Mouse (Mus musculus): ENCODE data around the gene Abhd12b.

Gene Abhd12b

DNA sequence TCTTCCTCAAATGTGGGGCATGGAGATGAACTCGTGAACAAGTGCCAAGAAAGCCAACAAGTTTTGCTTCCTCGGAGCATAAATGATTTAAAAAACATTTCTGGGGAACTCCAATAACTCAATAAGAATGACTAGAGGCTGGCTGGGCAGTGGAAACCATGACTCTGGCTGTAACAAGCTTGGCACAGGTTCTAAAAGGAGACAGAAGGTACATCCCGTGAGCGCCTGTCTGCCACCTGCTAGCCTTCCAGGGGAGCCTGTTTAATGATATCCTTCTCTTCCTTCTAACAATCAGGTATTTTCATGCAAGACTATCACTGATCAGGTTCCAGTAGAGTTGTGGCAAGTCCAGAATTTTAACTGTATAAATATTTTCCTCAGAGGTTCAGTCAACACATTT lies 58.6 kb downstream of the Abhd12b start:
- DNase-seq: no peak

DNA sequence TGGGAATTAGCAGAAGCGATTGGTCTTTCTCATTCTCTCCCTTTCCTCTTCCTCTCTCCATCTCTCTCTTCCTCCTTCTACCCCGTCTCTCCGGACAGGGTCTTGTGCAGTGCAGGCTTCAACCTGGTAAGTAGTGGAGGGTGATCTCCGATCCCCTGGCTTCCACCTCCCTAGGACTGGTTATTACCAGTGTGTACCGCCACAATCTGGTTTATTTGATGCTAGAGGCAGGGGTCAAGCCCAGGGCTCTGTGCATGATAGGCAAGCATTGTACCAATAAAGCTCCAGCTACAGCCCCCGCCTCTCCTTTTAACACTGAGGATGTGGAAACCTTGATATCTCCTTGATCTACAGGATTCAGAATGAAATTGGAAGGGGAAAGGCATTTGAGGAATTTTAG lies 59.7 kb downstream of the Abhd12b start:
- DNase-seq: no peak

DNA sequence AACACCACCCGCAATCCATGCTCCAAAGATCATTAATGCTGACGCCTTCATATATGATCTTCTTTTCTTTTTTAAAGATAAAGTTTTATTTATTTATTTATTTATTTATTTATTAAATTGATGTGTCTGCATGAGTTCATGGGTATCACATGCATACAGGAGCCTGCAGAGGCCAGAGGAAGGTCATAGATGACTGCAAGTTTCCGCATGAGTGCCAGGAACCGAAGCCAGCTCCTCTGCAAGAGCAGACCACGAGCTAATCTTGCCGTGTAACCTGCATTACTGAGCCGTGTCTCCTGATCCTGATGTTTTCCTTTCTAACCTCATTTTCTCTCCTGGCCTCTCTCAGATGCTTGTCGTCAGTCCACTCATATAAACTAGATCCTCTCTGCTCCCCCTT lies 60.3 kb downstream of the Abhd12b start:
- no peak for DNase-seq

DNA sequence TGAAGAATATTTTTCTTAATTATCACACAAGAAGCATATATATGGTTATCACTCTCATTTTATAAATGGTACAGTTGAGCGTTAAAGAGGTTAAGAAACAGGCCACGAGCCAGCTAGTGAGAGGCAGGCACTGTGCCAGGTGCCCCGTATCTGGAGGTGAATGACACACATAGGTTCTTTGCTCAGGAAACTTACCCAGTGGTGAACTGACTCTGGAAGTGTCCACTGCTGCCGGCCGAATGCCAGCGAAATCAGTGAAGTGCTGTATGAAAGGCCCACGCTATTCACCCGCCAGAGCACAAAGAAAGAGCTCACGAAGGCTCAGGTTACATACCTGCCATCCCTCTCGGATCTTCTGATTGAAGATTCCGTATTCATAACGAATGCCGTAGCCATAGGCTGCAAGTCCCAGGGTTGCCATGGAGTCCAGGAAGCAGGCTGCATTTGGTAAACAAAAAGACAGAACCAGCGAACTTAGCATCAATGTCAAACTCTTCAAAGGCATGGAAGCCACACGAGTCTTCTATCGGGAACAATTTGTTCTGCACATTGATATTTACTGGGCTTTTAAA lies 62.4 kb downstream of the Abhd12b start:
- DNase-seq: no peak

DNA sequence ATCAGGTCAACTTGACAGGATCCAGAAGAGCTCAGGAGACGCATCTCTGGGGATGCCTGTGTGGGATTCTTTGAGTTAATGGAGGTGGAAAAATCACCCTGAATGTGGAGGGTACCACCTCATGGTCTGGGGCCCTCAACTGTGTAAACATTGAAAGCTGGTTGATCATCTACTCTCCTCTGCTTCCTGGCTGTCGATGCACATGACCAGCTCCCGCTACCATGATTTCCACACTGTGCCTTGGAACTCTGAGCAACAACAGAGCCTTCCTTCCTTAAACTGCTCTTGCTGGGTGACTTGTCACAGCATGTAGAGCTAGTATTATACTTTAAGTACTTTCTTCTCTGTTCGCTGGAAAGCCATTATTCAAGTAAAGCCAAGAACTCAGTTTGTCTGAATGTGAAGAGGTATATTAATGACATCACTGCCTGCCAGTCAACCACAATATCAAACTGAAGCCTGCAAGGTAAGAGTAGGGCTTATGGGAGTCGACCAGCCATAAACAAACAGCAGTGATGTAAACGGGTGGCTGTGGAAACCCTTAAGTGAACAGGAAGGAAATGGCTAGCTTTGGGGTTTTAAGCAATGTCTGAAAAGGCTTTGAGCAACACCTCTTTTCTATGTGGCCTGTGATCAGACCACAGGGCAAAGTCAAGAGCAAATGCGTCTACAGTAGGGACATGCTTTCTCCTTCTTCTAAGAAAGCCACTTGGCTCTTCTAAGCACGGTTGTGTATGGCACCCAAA lies 65.0 kb downstream of the Abhd12b start:
- DNase-seq: no peak

DNA sequence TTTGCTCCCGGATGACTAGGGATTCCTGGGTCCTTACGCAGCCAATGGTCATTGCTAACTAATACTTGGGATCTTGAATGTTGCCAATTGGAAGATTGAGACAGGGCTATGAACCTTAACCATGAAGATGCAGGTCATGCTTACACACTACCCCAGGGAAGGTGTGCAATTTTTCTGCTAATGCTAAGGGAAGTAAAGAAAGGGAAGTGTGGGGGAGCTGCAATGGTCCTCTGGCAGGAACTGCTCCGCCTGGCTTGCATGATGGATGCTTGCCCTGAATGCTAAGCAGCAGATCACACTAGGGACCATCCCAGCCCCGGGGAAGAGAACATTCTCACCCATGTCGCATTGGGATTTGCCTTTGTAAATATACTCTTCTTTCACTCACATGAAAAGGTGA lies 67.5 kb downstream of the Abhd12b start:
- no peak for DNase-seq

DNA sequence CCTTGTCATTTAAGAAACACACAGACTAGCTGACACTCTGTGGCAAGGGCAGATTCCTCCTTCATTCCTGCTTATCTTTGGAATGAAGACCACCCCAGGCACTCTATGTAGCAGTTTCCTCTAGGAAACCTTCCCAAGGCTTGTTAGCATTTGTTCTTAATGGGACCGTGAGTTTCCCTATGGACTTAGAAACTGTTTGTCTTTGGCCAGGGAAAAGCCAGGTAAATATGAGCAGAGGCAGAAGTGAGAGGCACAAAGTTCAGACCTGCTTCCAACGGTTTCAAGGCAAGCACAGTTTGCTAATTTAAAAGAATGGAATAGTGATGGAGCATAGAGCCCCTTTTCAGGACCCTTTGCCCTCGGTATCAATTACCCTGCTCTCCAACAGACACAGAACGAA lies 69.4 kb downstream of the Abhd12b start:
- DNase-seq: no peak

DNA sequence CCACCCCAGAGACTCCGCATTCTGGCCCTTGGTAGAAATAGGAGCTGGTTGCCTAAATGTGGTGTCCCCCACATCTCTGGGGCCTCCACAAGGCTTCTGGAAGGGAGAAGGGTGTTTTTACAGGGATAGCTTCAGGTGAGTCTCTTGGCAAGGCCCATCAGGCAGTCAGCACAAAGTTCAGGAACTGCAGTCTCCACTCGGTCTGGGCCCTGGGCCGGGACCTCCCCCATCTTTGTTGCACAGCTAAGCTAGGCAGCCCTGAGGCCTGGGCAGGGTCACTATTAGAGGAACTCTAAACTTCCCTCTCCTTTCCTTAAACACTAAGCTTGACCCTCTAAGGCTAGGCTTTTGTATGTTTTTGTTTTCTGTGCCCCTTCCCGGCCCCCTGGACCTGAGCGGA lies 72.7 kb downstream of the Abhd12b start:
- no peak for DNase-seq

DNA sequence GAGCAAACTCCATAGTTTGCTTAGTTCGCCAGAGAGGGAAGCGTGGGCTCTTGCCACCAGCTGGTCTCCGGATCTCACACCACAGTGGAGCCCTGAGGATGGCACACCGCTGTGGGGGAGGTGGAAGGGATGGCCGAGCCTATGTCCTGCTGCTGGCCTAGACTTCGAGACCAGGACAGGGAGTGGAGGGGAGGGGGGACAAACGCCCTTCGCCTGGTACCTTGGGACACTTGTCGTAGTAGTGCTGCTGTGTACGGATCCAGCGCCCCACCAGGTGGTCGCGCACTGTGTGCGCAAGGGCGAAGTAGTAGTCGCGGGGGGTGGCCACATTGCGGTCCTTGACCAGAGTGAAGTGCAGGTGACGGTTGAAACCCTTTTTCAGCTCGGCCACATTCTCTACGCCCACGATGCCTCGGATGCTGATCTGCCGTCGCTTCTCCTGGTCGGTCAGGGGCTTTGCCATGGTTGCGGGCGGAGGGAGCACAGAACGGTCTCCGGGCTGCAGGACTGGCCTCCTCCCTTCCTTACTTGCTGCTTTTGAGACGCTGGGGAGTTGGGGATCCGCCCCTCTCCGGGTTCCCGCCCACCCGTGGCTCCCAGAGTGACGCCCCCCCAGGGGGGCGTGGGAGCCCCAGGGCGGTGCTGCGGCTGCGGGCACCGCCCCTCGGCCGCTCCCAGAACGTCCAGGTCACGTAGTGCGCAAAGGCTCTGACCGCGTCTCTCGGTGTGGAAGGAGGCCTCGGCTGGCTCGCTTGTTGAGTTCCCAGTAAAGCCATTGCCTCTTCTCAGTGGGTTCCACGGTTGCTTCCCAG lies 73.4 kb downstream of the Abhd12b start:
- peak; percentile 71 to 79 for DNase-seq

DNA sequence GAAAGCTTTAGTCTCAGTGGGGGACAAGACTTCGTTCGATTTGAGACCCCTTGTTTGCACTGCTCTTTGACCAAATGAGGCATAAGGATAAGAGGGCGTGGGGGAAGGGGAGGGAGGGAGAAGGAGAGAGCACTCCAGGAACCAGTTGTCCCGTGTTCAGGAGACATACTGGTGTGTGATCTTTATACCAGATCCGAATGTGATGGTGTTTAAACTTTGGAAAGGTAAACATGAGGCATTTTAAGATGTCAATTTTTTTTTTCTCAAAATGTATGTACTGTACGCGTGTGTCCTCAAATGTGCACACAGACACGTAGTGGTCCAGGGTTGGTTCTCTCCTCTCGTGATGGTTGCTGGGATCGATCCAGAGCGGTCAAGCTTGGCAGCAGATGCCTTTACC lies 74.2 kb downstream of the Abhd12b start:
- DNase-seq: no peak

DNA sequence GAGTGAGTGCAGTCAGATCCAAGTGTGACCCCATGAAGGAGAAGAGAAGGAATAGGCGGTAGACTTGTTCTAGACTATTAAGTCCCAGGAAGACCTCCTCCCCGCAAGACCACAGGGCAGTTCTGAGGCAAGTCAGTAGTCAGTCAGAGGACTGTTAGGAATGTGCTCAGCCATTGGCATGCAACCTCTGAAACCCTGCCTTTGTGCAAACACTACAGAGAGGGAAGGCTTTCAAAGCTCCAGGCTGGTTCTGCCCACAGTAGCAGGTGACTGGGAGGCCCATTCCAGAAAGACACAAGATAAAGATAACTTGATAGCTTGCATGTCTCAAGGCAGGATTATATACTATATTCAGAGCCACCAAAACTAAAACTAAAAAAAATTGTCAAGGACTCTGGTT lies 77.4 kb downstream of the Abhd12b start, which contains the start of gene Pygl:
Gene Pygl (minus strand): TSS at position 195 of the 400 bp plus-strand sequence.
- no peak for DNase-seq

DNA sequence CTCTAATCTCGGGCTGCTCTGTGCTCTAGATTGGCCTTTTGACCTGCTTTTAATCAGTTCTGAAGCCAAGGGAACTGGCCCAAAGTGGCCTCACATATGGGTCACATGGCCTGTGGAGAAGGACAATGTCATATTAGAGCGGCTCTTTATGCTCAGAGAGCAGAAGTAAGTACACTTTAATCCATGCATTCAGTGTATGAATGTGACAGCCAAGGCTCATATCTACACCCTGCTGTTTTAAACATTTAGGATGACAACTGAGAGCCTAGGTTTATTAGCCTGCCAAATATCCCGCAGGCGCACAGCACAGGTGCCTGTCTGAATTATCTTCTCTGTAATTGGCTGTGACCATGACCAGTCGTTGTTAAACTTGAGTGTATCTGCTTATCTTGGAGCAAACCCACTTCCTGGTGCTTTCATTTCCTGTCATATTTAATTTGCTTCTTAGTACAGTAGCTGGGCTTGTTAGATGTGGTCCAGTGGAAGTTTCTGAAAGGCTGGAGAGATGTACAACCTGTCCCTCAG lies 78.1 kb downstream of the Abhd12b start:
- DNase-seq: no peak
